Mouse (Mus musculus) MEL (cell line): ENCODE data around the gene 6430550D23Rik.

ENCODE experiments used
- BHLHE40 ChIP-seq: IDR thresholded peaks from 2 replicates; pipeline ENCODE4 v1.6.1; 2012; ENCODE audit warnings: low read depth, mild to moderate bottlenecking, inconsistent platforms, low read length, improper control_type of control experiment, borderline replicate concordance
- CTCF ChIP-seq, 3 experiments: IDR thresholded peaks in 2 of 3; conservative IDR thresholded peaks in 1 of 3; 2 replicates each; pipeline ENCODE4 v1.5.1; 2011 to 2012; ENCODE audit warnings: low read length in 3 of 3, low read depth in 2 of 3, mild to moderate bottlenecking in 2 of 3, improper control_type of control experiment in 1 of 3, inconsistent platforms in 1 of 3, mixed read lengths in 1 of 3, moderate library complexity in 1 of 3; ENCODE audit not compliant: control insufficient read depth in 1 of 3, insufficient read depth in 1 of 3, poor library complexity in 1 of 3, severe bottlenecking in 1 of 3
- ETS1 ChIP-seq: IDR thresholded peaks from 2 replicates; pipeline ENCODE4 v1.6.1; 2012; ENCODE audit warnings: low read depth, mild to moderate bottlenecking, inconsistent platforms, low read length, improper control_type of control experiment, moderate library complexity
- GATA1 ChIP-seq: IDR thresholded peaks from 2 replicates; pipeline ENCODE4 v1.6.1; 2011; ENCODE audit warnings: low read depth, low read length, improper control_type of control experiment
- HCFC1 ChIP-seq: IDR thresholded peaks from 2 replicates; pipeline ENCODE4 v1.6.1; 2012; ENCODE audit warnings: low read depth, mild to moderate bottlenecking, inconsistent platforms, low read length, improper control_type of control experiment, moderate library complexity
- MAZ ChIP-seq: IDR thresholded peaks from 2 replicates; pipeline ENCODE4 v1.6.1; 2012; ENCODE audit warnings: low read depth, mild to moderate bottlenecking, inconsistent platforms, low read length, improper control_type of control experiment
- MYC ChIP-seq: IDR thresholded peaks from 2 replicates; pipeline ENCODE4 v1.6.1; 2011; ENCODE audit warnings: low read depth, mild to moderate bottlenecking, low read length, improper control_type of control experiment, moderate library complexity
- POLR2A ChIP-seq, 2 experiments: IDR thresholded peaks; 2 replicates each; pipeline ENCODE4 v1.6.1; 2011 to 2012; ENCODE audit warnings: low read length in 2 of 2, mild to moderate bottlenecking in 2 of 2, control low read depth in 1 of 2, improper control_type of control experiment in 1 of 2, low read depth in 1 of 2, moderate library complexity in 1 of 2; ENCODE audit not compliant: control insufficient read depth in 1 of 2, insufficient read depth in 1 of 2, poor library complexity in 1 of 2
- POLR2AphosphoS5 ChIP-seq: IDR thresholded peaks from 2 replicates; pipeline ENCODE4 v1.6.1; 2012; ENCODE audit warnings: low read depth, borderline replicate concordance, mild to moderate bottlenecking, inconsistent platforms, low read length, moderate library complexity, mixed read lengths
- RAD21 ChIP-seq: IDR thresholded peaks from 2 replicates; pipeline ENCODE4 v1.6.1; 2011; ENCODE audit warnings: mild to moderate bottlenecking, low read depth, low read length, improper control_type of control experiment
- RCOR1 ChIP-seq: IDR thresholded peaks from 2 replicates; pipeline ENCODE4 v1.6.1; 2012; ENCODE audit warnings: low read depth, mild to moderate bottlenecking, inconsistent platforms, low read length, improper control_type of control experiment
- TCF12 ChIP-seq: IDR thresholded peaks from 2 replicates; pipeline ENCODE4 v1.6.1; 2014; ENCODE audit warnings: low read depth, mild to moderate bottlenecking, inconsistent platforms, low read length, improper control_type of control experiment, moderate library complexity
- USF1 ChIP-seq: IDR thresholded peaks from 2 replicates; pipeline ENCODE4 v1.6.1; 2014; ENCODE audit warnings: low read depth, mild to moderate bottlenecking, inconsistent platforms, low read length, improper control_type of control experiment, moderate library complexity

DNA sequence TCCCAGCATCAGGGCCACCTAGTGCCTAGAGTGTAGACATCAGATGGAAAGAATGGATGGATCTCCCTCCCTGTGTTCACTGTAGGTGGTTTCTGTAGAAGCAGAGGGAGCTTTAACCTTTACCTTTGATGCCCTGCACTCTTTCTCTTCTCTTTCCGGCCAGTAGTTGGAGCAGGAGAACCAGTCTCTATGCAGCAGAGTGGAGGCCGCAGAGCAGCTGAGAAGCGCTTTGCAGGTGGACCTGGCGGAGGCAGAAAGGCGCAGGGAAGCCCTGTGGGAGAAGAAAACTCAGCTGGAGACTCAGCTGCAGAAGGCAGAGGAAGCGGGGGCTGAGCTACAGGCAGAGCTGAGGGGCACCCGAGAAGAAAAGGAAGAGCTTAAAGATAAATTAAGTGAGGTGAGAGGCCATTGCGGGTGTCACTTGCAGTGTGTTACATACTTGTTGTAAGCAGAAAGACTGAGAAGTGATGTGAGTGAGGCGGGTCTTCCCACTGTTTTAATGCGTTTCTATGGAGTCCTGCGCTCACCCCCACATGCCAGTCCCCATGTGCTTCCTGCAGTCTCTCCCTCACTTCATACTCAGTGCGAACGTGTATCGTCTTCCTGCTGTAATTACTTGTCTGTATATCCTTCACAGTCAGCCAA, 33.6 kb downstream of the 6430550D23Rik start:
- TF ChIP-seq RCOR1 (no peak), BHLHE40 (no peak), CTCF (IDR thresholded peaks at IDR 0.05 in 2 of 3, conservative IDR thresholded peaks at IDR 0.05 in 1 of 3; ENCODE audit: control insufficient read depth in 1 of 3, insufficient read depth in 1 of 3, low read depth in 2 of 3, low read length in 3 of 3, poor library complexity in 1 of 3, severe bottlenecking in 1 of 3) (no peak), MAZ (no peak), GATA1 (no peak), USF1 (no peak), POLR2A (IDR thresholded peaks at IDR 0.05; ENCODE audit: control insufficient read depth in 1 of 2, insufficient read depth in 1 of 2, low read depth in 1 of 2, low read length in 2 of 2, poor library complexity in 1 of 2) (no peak), RAD21 (no peak), TCF12 (no peak), HCFC1 (no peak), POLR2AphosphoS5 (no peak), MYC (no peak), ETS1 (no peak)
